Mouse (Mus musculus): ENCODE measurements at regions not wholly inside any gene's neighbourhood (a gene's known extent, or its start where the extent isn't known, plus 50 kb on each side); places are given as distances from the start of the nearest gene placed in this dataset.

DNA sequence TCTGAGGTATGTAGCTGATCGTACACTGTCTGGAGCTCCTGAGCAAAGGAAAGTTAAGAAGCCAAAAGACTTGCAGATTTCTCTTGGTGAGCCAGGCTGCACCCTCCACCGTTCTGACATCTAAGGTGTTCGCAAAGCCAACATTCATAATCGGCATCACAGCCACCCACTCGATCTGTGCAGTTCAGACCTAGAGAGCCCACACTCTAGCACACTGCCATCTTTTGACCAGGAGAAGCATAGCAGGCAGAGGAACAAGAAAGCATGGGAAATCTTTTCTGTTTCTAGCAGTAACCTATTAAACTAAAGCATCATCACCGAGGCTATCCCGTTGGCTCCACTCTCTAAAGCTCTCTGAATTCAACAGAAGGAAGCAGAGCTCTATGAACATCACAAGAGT, 59.2 kb downstream of the Areg start:
- peak; percentile 11 to 36 for DNase-seq

GRCm38 (mm10) chr5:91200448-91200847, 61.0 kb downstream of the Areg start:
- DNase-seq: no peak

GRCm38 (mm10) chr5:91204225-91205005, 65.0 kb downstream of the Areg start:
- DNase-seq: peak; percentile 23 to 67

- DNase-seq: no peak
These were observed 66.0 kb downstream of the Areg start for GRCm38 (mm10) chr5:91205350-91205880.

DNA sequence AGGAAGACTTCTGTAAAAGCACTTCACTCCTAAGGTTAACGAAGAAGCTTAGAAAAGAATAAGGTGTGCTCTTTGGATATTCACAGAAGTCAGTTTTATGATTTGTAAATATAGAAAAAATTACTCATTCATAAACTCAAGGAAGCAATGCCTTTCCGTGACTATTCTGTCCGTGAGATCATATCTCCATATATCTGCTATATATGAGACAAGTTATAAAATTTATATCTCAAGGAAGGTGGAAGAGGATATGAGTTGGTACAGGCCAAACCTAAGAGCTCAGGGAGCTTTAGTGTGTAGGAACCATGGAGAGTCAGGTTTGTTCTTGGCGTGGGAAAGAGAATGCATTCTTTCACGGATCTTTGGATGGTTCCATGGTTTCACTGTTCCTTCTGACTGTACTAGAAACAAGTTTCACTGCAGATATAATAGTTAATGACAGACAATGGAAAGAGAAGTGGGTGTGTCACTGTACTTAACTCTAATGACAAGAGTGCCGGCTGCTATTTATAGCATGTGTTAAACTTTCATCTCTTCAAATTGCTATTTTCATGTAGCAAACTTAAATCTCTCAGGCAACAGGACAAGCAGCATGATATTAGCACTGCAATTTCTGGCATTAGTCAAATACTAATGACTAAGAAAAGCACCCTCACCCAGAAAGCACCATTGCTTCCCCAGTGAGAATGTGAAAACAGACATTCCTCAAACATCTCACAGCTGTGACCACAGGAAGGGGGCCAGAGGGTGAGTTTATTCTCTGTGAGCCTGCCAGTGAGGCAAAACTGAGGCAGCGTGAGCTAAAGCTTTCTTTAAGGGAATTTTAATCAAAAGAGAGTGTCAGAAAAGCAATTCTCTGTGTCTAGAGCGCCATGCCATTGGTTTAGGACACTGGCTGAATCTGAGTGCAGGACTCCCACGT, 67.4 kb downstream of the Areg start:
- DNase-seq: no peak

- no peak for DNase-seq
These were observed 80.8 kb downstream of the Areg start for GRCm38 (mm10) chr5:91220174-91220573.

GRCm38 (mm10) chr5:91241656-91242055, 102.3 kb downstream of the Areg start:
- no peak for DNase-seq

- DNase-seq: no peak
These were observed 108.0 kb downstream of the Areg start for GRCm38 (mm10) chr5:91247444-91247843.

GRCm38 (mm10) chr5:91261895-91262294, 122.5 kb downstream of the Areg start:
- DNase-seq: no peak

GRCm38 (mm10) chr5:91262526-91262925, 123.1 kb downstream of the Areg start:
- no peak for DNase-seq

GRCm38 (mm10) chr5:91270747-91271146, 131.3 kb downstream of the Areg start:
- peak in 1 of 2 experiments; percentile 18 for DNase-seq

- DNase-seq: no peak
These were observed 131.4 kb downstream of the Btc start for GRCm38 (mm10) chr5:91271416-91271815.

DNA sequence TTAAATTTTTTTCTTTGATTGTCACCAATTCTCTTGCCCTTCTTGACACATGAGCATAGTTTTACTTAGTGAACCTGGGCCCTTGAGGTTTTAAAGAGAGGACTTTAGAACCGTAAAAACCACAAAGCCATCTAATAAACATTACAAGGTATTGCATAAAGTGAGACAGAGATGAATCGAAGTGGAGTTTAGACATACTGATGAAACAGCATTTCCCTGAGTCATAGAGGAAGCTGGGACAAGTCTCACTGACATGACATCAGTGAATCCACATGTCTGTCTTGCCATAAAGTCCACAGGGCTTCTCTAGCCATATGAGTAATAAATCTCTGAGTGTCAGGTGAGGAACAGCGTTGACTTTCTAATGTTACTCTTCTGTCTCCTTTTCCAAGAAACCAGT, 128.4 kb downstream of the Btc start:
- no peak for DNase-seq

DNA sequence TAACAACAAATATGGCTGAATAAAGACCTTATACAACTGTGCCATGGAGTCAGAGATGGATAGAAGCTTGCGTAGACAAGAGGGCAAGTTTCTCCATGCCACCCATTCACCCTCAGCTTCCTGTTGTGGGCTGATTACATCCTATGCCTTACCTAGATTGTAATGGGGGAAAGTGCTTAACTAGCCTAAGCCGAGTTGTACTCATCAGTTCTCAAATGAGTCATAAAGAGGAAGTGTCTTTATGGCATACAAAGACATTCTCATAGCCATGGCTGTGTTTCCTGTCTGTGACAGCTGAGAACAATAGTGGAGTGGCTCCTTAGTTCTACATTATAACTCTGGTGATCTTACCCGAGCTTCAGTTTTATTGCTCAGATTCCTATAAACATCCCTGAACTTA, 124.3 kb downstream of the Btc start:
- no peak for DNase-seq

DNA sequence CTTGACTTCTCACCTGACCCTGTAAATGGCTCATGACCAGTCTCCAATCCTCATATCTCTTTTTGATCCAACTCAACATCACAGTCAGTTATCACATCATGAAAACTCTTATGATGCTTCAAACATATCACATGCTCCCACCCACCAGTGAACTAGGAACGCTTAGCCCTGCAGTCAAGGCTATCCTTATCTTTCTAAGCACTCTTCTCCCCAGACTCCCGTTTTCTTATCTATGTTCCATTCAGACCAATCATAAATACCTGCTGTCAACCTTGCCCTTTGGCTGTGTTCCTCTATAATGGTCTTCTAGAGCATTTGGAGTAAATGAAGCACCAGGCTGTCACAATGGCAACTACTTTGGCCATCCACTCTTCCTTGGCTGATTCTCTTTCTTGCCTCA, 123.3 kb downstream of the Btc start:
- no peak for DNase-seq

DNA sequence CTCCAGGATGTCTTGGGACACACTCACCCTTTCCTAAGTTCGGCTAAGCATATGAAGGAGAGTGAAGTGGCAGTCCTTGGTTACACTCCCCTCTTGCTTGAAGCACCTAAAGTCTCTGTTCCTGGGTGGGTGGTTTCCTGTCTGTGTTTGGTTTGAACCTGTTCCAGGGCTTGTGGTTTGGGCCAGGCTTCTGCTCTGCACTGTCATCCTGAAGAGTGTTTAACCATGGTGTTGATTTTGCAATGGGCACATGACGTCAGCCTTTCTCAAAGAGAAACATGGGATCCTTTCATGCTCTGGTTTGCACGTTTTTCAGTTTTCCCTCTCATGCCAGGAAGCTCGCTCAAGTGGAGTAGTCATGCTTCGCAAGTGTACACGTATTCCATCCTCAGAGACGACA, 119.8 kb downstream of the Btc start:
- DNase-seq: no peak

- peak; percentile 46 to 83 for DNase-seq
These were observed 109.7 kb downstream of the Btc start for GRCm38 (mm10) chr5:91293073-91293472.

DNA sequence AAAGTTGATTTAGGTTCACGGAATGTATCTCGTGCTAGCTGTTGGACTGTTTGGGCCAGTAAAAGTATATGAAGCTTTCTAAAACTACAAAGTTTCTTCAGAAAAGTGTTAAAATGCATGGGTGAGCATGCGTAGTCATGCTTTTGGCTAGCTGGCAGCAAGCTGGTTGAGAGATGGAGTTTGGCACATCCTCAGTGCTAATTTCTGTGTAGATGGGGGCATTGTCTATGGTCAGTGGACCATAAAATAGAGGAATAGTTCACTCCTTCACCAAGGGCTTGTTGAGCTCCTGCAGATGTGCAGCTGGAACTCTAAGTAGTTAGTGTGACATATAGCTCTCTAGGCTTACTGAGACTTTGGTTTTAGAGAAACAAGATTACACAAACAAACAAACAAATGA, 107.8 kb downstream of the Btc start:
- DNase-seq: peak; percentile 27 to 50

DNA sequence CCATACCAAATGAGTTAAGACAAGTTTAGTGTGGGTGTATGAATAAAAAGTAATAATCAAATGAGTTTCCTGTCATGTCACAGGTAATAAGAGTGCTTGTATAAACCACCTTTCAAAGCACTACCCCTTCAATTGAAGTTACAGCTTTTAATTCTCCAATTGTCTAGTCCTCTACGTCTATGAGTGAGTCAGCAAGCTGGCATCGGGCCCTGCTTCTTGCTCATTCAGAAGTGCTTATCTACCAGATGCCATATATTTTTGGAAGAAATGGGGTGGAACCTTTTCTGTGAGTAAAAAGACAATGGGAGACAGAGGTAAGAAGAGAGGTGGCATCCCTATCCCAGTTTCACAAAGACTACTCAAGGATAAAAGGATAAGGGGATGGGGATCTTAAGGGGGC, 105.7 kb downstream of the Btc start:
- DNase-seq: no peak

GRCm38 (mm10) chr5:91302114-91302513, 100.7 kb downstream of the Btc start:
- DNase-seq: no peak

DNA sequence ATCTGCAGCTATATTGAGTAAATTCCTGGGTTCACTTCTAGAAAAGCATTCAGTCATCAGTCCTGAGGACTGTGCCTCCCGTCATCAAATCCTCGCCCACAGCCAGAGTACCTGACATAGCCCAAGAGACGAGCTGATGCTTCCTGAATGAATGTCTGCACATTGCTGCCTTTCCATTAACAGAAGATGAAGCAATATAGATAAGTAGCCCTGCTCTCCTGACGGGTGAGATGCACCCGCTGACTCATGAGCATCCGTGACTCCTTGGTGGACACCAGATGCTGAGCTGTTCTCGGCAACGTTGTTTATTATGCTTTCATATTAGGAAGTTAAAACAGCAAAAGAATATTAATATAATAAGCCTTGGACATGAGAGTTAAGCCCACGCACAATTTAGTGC, 99.9 kb downstream of the Btc start:
- no peak for DNase-seq

GRCm38 (mm10) chr5:91303702-91304101, 99.1 kb downstream of the Btc start:
- no peak for DNase-seq

GRCm38 (mm10) chr5:91307031-91307430, 95.8 kb downstream of the Btc start:
- DNase-seq: no peak
